Mouse (Mus musculus): ENCODE measurements at regions not wholly inside any gene's neighbourhood (a gene's known extent, or its start where the extent isn't known, plus 50 kb on each side); places are given as distances from the start of the nearest gene placed in this dataset.

DNA sequence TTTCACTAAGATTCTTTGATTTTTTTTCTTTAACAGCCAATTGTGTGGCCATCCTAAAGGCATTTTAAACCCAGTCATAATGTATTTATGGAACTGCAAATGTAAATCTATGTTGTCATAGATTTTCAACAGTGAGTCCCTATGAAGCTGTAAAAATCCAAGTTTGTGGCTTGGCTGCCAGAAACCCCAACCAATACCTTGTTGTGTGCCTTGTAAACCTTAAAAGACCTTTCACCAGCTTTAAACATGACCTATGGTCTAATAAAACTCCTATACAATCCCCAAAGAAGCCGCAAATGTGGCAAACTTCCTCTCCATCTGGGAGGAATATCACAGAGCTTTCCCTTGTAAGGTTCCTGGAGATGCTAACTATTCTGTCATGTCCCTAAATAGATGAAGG, 125.4 kb upstream of the Igf1 start:
- DNase-seq: no peak

DNA sequence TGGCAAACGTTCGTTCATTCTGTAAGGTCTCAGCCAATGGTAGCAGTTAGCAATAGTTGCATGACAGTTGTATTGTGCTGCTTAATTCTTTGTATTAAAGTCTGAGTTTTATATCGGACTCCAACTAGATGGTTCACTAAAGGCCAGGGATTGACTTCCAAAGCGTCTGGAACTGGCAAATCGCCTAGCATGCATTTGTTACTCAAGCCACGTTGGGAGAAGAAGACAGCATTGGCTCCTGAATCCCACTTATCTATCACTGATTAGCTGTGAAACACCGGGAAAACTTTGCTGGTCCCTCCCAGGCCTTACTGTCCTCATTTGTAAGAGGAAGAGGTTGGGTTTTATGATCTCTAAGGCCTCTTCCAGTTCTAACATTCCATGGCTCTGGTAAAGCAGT, 124.8 kb upstream of the Igf1 start:
- no peak for DNase-seq

DNA sequence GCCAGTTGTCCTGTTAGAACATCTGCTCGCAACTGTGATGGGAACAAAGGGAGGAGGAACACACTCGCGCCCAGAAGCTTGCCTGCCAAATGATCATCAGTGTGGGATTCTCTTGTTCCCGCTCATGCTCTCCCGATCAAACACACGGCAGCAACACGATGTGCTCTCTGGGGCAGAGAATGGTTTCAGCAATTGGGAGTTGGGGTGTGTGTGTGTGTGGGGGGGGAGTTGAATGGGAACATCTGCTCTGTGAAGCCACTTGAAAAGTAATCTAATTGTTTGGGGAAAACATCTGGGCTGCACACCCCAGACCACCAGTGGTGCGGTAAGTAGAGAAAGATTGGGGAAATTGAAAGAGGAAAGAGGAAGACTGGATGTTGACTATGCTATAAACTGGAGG, 117.7 kb upstream of the Igf1 start:
- DNase-seq: no peak

DNA sequence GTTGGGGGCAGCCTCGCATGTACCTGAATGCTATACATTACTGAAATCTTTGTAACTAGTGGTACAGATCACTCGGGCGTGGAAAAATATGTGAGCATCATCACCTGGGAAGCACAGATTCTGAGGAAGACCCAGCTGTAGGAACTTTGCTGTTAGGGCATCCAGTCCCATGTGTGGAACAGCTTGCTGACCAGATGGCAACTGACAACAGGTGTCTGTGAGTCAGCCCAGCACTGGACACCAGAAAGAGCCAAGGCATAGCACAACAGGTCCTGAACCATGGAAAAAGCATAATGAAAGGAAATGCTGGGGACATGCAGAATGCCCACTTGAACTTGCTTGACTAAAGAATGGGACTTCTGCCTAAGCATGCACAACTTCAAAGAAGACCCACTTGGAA, 115.3 kb upstream of the Igf1 start:
- DNase-seq: no peak

DNA sequence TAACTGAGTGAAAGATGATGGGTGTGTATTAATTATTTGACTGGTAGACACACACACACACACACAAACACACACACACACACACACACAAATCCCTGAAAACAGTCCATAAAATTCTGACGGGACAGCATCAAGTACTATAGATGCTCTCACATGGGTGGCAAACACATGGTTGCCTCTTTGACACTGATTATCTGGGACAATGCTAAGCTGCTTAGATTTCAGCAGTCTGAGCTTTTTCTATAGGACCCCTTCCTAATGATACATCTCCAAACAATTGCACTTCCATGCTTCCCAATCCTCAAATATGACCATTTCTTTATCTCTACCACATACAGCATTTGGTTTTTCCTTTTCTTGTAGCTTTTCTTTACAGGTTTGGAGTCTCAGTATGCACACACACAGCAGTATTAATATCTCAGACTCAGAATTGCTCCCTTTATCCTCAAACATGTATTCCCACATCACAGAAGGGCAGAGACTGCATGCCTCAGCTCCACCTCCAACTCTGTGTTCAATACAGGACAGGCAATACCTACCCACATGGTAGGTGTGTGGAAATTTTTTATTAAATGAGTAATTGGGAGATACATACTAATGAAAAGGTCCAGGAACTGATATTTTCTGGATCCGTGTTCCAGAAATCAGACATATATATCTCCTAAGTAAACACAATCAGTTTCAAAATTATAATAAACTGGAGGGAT, 110.1 kb upstream of the Igf1 start:
- no peak for DNase-seq

DNA sequence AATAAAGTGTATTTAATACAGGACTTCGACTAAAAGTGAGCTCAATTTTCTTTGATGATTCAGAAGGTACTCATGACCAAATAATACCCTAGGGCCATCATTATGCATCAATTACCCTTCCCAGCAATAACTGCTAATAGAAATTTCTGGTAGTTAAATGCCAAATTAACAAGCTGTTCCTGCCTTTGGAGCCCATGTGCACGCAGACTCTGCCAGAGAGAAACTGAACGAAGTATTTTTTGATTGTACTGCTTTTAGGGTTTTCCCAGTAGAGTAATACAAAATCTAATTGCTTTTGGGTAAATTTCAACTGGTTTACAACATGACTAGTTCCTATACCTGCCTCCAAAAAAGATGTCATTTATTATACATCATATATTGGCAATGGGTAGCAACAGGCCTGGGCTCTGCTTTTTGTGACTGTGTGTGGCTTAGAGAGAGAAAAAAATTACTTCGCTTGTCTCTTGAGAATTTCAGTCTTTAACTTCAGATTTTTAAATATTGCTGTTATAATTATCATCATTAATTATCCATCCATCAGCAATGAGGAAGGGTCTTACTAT, 109.4 kb upstream of the Igf1 start:
- DNase-seq: no peak

DNA sequence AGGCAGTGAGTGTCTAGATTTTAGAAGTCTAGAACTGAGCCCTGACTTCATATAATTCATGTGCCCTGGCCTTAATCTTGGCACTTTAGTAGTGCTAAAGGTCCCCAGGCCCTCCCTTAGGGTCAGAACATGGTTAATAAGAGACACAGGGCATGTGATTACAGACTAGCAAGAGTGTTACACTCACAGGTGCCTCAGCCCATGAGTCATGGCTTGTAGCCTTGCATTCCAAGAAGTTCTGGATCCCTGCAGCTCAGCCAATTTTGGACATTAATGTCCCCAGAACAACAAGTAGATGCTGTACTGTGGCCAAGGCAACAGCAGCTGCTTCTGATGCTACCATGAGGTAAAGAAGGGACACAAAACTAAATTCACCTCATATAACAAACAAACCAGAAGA, 107.7 kb upstream of the Igf1 start:
- DNase-seq: no peak

DNA sequence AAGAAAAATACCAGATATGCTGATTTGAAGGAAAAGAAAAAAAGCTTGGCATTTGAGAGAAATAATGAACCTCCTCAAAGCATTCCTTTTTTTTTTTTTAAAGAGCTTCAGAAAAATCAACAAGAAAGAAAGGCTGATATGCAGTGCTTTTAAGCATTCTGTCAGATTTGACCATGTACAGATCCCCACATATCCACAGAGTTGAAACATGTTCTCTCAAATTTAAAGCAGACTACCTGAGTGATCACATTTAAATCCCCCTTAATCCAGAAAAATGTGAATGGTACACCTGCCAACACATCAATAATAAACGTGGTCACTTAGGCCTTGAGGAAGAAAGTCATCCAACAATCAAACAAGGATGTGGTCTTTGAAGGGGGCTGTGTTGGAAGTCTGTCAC, 107.1 kb upstream of the Igf1 start:
- DNase-seq: no peak

DNA sequence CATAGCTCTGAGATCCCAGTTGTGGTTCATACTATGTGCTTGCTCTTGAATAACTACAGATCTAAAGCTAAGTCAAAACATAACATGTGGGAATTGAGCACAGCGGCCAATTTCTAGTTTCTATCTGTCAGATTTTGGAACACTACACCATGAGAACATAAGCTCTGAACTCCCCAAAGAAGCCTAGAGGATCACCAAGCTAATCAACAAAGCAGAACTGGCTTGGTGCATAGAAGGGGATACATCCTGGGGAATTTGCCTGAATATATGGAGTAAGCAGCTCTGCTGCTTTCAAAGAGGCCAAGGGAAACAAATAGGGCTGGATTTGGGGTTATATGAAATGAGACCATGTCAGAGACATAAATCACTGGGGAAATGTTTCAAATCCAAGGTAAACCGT, 105.9 kb upstream of the Igf1 start:
- no peak for DNase-seq

DNA sequence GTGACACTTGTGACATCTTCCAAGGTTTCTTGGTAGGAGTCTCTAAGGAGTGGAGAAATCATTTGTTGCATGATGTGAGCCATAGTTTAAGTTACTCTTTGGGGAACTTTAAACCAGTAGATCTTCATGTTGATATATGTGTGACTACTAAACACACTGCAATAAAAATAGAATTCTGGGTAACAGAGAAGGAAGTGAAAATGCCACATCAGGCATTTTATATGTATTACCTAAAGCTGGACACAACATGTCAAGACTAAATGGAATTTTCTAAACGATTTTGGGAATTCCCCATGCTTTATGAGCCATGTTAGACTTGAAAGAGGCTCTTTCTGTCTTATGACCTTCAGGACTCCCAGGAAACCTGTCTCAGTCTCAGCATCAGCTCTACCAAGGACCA, 104.6 kb upstream of the Igf1 start:
- no peak for DNase-seq

DNA sequence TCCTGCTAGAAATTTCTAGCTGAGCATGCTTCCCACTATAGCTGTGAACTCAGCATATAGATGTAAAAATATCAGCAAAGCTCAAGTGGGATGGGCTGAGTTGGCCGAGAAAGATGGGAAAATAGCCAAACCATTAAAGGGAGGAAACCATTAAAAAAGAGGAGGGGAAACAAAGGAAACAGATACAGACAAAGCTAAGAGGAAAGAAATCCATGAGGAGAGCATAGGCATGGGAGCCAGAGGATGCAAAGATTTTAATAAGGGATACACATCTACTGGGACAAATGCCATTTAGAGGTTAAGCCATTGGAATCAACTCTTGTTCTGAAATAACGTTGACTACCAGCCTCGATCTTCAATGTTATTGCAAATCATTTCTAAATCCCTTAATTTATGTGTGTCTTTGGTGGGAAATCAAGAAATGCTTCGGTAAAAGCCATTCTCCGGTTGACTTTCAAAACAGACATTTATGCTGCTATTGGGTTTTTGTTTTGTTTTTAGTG, 96.5 kb upstream of the Igf1 start:
- no peak for DNase-seq

DNA sequence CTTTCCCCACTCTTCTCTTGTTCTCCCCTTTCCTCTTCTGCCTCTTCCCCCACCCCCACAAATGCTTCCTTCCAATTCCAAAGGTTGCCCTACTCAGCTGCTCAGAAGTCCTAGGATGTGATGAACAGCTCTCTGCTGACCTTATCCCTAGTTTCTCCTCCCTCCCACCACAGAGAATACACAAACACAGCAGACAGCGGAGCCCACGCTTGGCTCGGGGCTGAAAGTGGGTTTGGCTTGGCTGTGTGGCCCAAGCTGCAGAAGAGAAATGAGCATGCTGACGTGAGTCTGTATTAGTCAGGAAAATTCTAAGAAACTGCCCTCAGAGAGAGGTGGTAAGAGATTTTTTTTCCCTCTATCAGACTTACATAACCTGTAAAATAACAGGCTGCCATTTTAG, 70.5 kb upstream of the Igf1 start:
- DNase-seq: no peak

DNA sequence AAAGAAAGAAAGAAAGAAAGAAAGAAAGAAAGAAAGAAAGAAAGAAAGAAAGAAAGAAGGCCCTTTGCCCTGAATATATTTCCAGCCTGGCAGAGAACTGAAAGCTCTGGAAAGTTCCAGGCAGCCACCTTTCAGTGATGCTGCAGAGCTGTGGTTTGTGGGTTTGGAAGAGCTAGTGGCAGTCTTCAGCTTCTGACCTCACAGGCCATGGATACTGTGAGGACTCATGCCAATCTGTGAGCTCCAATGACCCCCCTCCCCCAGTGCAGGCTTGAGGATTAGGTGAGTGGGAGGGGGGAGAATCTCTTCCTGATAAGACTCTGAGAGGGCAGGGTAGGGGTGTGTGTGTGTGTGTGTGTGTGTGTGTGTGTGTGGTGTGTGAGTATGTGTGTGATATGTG, 65.7 kb upstream of the Igf1 start:
- DNase-seq: no peak

DNA sequence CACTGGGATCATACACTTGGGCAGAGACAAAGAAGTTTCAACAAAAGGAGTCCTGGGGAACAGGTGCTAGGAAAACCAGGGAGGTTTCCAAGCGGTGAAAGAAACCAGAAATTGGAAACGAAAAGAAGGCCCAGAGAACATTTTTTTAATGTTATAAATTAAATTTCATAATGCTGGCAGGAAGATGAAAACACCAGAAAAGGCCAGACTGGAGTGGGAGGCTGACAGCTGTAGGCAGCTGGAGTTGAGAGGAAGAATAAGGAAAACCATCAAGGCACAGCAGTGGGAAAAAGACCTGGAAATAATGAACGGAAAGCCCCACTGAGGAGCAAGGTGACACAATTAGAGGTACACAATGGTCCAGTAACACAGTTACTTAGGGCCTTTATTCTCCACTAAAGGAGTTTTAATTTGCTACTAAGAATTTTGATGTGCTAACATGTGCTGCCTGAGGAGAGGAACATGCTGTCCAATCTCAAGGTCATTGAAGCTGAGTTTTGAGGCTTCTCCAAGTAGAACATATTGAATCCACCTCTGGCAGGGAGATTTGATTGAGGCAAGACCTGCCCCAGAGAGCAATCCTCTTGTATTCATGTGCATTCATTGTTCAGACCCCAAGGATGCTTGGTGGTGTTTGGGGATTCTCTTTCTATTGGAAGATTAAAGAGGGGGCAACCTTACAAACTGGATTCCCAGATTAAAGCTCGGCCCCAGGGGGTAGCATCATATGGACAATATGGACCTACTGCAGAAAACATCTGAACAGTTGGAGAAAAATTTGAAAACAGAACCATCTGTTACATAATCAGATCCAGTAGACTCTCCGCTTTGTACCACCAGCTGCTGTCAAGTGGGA, 53.9 kb upstream of the Igf1 start:
- no peak for DNase-seq

DNA sequence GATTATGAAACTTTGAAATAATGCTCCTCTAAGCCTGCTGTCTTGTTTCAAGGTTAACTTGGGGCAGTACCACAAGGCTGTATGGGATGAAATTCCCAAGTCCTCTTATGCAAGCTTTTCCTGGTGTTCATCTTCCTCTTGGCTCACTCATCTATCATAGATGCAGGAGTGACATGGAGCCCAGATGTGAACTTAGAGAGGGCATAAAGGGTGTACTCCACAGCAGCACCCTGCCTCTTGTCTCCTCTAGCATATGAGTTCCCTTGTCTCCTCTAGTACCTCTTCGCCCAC, 53.3 kb upstream of the Igf1 start:
- no peak for DNase-seq

All from right cerebral cortex, postnatal 14 days (tissue).